Mouse (Mus musculus) intestine, embryonic 16.5 days (tissue): ENCODE measurements around the gene Tfpt. TPM values are rescaled to one million over a fixed set of nuclear protein-coding genes. Genes with fewer than 3 reads are reported as not detected.

Source experiments
- ATAC-seq: fragments of 200-750 bp; cut with Nextera tagmentation; 2 replicates; pipeline ENCODE4 v1.8.0; 2017; ENCODE audit warnings: moderate TSS enrichment, moderate library complexity
- H3K27ac ChIP-seq: fragments of 300-500 bp; sonication (generic); 2 replicates; pipeline ENCODE4 v1.5.1; 2014; ENCODE audit warnings: mild to moderate bottlenecking, low read length
- H3K27me3 ChIP-seq: fragments of 300-500 bp; sonication (generic); replicated peaks from 2 replicates; pipeline ENCODE4 v1.6.1; 2014; ENCODE audit warnings: low read length, control low read depth, mixed read lengths; ENCODE audit not compliant: control insufficient read depth, insufficient read depth
- H3K36me3 ChIP-seq: fragments of 300-500 bp; sonication (generic); 2 replicates; pipeline ENCODE4 v1.6.1; 2014; ENCODE audit warnings: low read length, control low read depth; ENCODE audit not compliant: control insufficient read depth, insufficient read depth
- H3K4me1 ChIP-seq: fragments of 300-500 bp; sonication (generic); 2 replicates; pipeline ENCODE4 v1.6.1; 2014; ENCODE audit warnings: low read length, control low read depth, mixed read lengths; ENCODE audit not compliant: control insufficient read depth, insufficient read depth
- H3K4me2 ChIP-seq: fragments of 300-500 bp; sonication (generic); 2 replicates; pipeline ENCODE4 v1.6.1; 2014; ENCODE audit warnings: low read depth, low read length, control low read depth
- H3K4me3 ChIP-seq: fragments of 300-500 bp; sonication (generic); 2 replicates; pipeline ENCODE4 v1.5.1; 2014; ENCODE audit warnings: mild to moderate bottlenecking, low read length
- H3K9ac ChIP-seq: fragments of 300-500 bp; sonication (generic); 2 replicates; pipeline ENCODE4 v1.6.1; 2014; ENCODE audit warnings: low read depth, low read length
- H3K9me3 ChIP-seq: fragments of 300-500 bp; sonication (generic); 2 replicates; pipeline ENCODE4 v1.6.1; 2016; ENCODE audit warnings: low read length, control low read depth; ENCODE audit not compliant: control insufficient read depth
- WGBS: fragments of 180-500 bp; shearing (Covaris S2); extraction: QIAGEN DNeasy Blood & Tissue Kit; methylation state at CpG from one replicate; pipeline ENCODE4 v1.1.7; 2014; 5-methylcytosine and 5-hydroxymethylcytosine counted together
- polyA plus RNA-seq: library from polyadenylated mRNA; unstranded; fragments of >200 nt; fragmentation: Nextera tagmentation; extraction: Ambion mirVana; gene quantifications from 2 replicates; pipeline ENCODE4 v1.2.1, GENCODE M21; 2015

Gene Tfpt
- polyA plus RNA-seq, 1 experiment from 2014 or later, result 18.0 TPM

- H3K4me3 ChIP-seq, result no peak overlapping the region
- H3K4me2 ChIP-seq, result no peak overlapping the region
- H3K27me3 ChIP-seq, result no peaks in the 10 kb centered on the region
- H3K9me3 ChIP-seq, result no peaks in the 10 kb centered on the region
- ATAC-seq, result no peak
- WGBS, result 74% methylated on average over 1 of the region's 1 CpGs
- no peaks in the 10 kb centered on the region for H3K4me1 ChIP-seq
- H3K27ac ChIP-seq, result no peak overlapping the region
- H3K36me3 ChIP-seq, result no peaks in the 10 kb centered on the region
- no peak overlapping the region for H3K9ac ChIP-seq
Measured at GRCm38 (mm10) chr7:3587292-3587691, 42.4 kb downstream of the Tfpt start.

GRCm38 (mm10) chr7:3586255-3586654, 43.5 kb downstream of the Tfpt start:
- no peaks in the 10 kb centered on the region for H3K36me3 ChIP-seq
- no peak overlapping the region for H3K9ac ChIP-seq
- H3K4me2 ChIP-seq, result no peak overlapping the region
- no peaks in the 10 kb centered on the region for H3K4me1 ChIP-seq
- WGBS, result 5% methylated on average over 5 of the region's 5 CpGs
- no peak overlapping the region for H3K4me3 ChIP-seq
- no peak for ATAC-seq
- H3K9me3 ChIP-seq, result no peaks in the 10 kb centered on the region
- H3K27me3 ChIP-seq, result no peaks in the 10 kb centered on the region
- H3K27ac ChIP-seq, result no peak overlapping the region

- Histone ChIP-seq H3K27ac (no peak overlapping the region), H3K9me3 (no peaks in the 10 kb centered on the region), H3K9ac (no peak overlapping the region), H3K36me3 (no peaks in the 10 kb centered on the region), H3K4me3 (no peak overlapping the region), H3K4me2 (no peak overlapping the region), H3K4me1 (no peaks in the 10 kb centered on the region), H3K27me3 (no peaks in the 10 kb centered on the region)
- ATAC-seq, result no peak
- WGBS, result 12% methylated on average over 6 of the region's 6 CpGs
Measured at GRCm38 (mm10) chr7:3585763-3586162, 44.0 kb downstream of the Tfpt start.

- WGBS, result 53% methylated on average over 2 of the region's 2 CpGs
- no peak overlapping the region for H3K27ac ChIP-seq
- no peak for ATAC-seq
- H3K4me2 ChIP-seq, result no peak overlapping the region
- H3K4me1 ChIP-seq, result no peaks in the 10 kb centered on the region
- no peak overlapping the region for H3K4me3 ChIP-seq
- no peak overlapping the region for H3K9ac ChIP-seq
- H3K27me3 ChIP-seq, result no peaks in the 10 kb centered on the region
- no peaks in the 10 kb centered on the region for H3K9me3 ChIP-seq
- H3K36me3 ChIP-seq, result no peaks in the 10 kb centered on the region
Measured at GRCm38 (mm10) chr7:3580029-3580428, 49.7 kb downstream of the Tfpt start.

- H3K27ac ChIP-seq, result no peak overlapping the region
- H3K36me3 ChIP-seq, result no peaks in the 10 kb centered on the region
- no peak overlapping the region for H3K9ac ChIP-seq
- no peaks in the 10 kb centered on the region for H3K9me3 ChIP-seq
- no peaks in the 10 kb centered on the region for H3K4me1 ChIP-seq
- H3K4me3 ChIP-seq, result no peak overlapping the region
- ATAC-seq, result no peak
- H3K27me3 ChIP-seq, result no peaks in the 10 kb centered on the region
- H3K4me2 ChIP-seq, result no peak overlapping the region
- WGBS, result 65% methylated on average over 6 of the region's 6 CpGs
Measured at GRCm38 (mm10) chr7:3578952-3579546, 50.7 kb downstream of the Tfpt start.

- Histone ChIP-seq H3K9me3 (no peaks in the 10 kb centered on the region), H3K4me2 (no peak overlapping the region), H3K9ac (no peak overlapping the region), H3K36me3 (no peaks in the 10 kb centered on the region), H3K4me3 (no peak overlapping the region), H3K27ac (no peak overlapping the region), H3K4me1 (no peaks in the 10 kb centered on the region), H3K27me3 (no peaks in the 10 kb centered on the region)
- WGBS, result 72% methylated on average over 2 of the region's 2 CpGs
- ATAC-seq, result no peak
Measured at GRCm38 (mm10) chr7:3578196-3578595, 51.5 kb downstream of the Tfpt start.

- Histone ChIP-seq H3K9me3 (no peaks in the 10 kb centered on the region), H3K4me1 (no peaks in the 10 kb centered on the region), H3K27ac (no peak overlapping the region), H3K27me3 (no peaks in the 10 kb centered on the region), H3K4me3 (no peak overlapping the region), H3K4me2 (no peak overlapping the region), H3K36me3 (no peaks in the 10 kb centered on the region), H3K9ac (no peak overlapping the region)
- WGBS, result 74% methylated on average over 5 of the region's 5 CpGs
- ATAC-seq, result no peak
Measured at GRCm38 (mm10) chr7:3576354-3577124, 53.2 kb downstream of the Tfpt start.

GRCm38 (mm10) chr7:3574216-3574615, 55.5 kb downstream of the Tfpt start:
- Histone ChIP-seq H3K4me1 (no peaks in the 10 kb centered on the region), H3K27ac (no peak overlapping the region), H3K4me3 (no peak overlapping the region), H3K4me2 (no peak overlapping the region), H3K36me3 (no peaks in the 10 kb centered on the region), H3K27me3 (no peaks in the 10 kb centered on the region), H3K9me3 (no peaks in the 10 kb centered on the region), H3K9ac (no peak overlapping the region)
- ATAC-seq, result no peak
- WGBS, result 54% methylated on average over 5 of the region's 5 CpGs

GRCm38 (mm10) chr7:3571847-3572246, 57.9 kb downstream of the Tfpt start:
- no peak overlapping the region for H3K9ac ChIP-seq
- H3K4me3 ChIP-seq, result no peak overlapping the region
- H3K4me1 ChIP-seq, result no peaks in the 10 kb centered on the region
- H3K27ac ChIP-seq, result no peak overlapping the region
- no peaks in the 10 kb centered on the region for H3K27me3 ChIP-seq
- 72% methylated on average over 1 of the region's 1 CpGs for WGBS
- no peak for ATAC-seq
- H3K9me3 ChIP-seq, result no peaks in the 10 kb centered on the region
- H3K36me3 ChIP-seq, result no peaks in the 10 kb centered on the region
- no peak overlapping the region for H3K4me2 ChIP-seq
